Comparison of ENCODE assay signal across 9 mouse cellular contexts in genomic region chr8:46639010-46639571, GRCm38 (mm10). TPM values are rescaled to one million over a fixed set of nuclear protein-coding genes. Genes with fewer than 3 reads are reported as not detected.
DNase-seq lines count a peak whose midpoint lies in the region; ATAC-seq lines count a peak whose summit lies in the region.
"Had no signal": no experiment of that assay in that cellular context is flagged by ENCODE, and none has a peak within 500 bp of the region (broad histone marks: within the 10 kb centered on the region; RNA-seq: fewer than 3 reads in every experiment).

No protein-coding gene starts in this region.

- peak; percentile 21 for DNase-seq in right cerebral cortex, adult 18-20 months
- no peak for DNase-seq in right cerebral cortex, postnatal 25 days
- DNase-seq in cerebellum, adult 18-20 months = peak; percentile 55 to 57
- peak; percentile 59 for DNase-seq in lung, postnatal 25 days (ENCODE audit: low spot score)
- DNase-seq in thymus, postnatal 10 days (ENCODE audit: low spot score in 2 of 2) = no peak
- DNase-seq in spleen, postnatal 10 days (ENCODE audit: low spot score in 2 of 2) = no peak

- no peak overlapping the region for H3K4me2 ChIP-seq in heart, embryonic 11.5 days
- H3K4me2 ChIP-seq in kidney, embryonic 16.5 days (replicated peaks; ENCODE audit: low read depth, low read length) = no peak overlapping the region

- H3K4me1 ChIP-seq in heart, embryonic 11.5 days (ENCODE audit: control insufficient read depth, insufficient read depth, low read length) = no peaks in the 10 kb centered on the region
- no peaks in the 10 kb centered on the region for H3K4me1 ChIP-seq in kidney, embryonic 16.5 days (ENCODE audit: insufficient read depth, low read length)

- H3K9ac ChIP-seq in heart, embryonic 11.5 days (ENCODE audit: low read depth, low read length) = no peak overlapping the region
- no peak overlapping the region for H3K9ac ChIP-seq in kidney, embryonic 16.5 days (replicated peaks; ENCODE audit: low read length)

- no peaks in the 10 kb centered on the region for H3K9me3 ChIP-seq in heart, embryonic 11.5 days (replicated peaks; ENCODE audit: control insufficient read depth, low read length)
- H3K9me3 ChIP-seq in kidney, embryonic 16.5 days (ENCODE audit: low read length) = no peaks in the 10 kb centered on the region

- no peaks in the 10 kb centered on the region for H3K27me3 ChIP-seq in heart, embryonic 11.5 days (ENCODE audit: control insufficient read depth, insufficient read depth, low read length)
- H3K27me3 ChIP-seq in kidney, embryonic 16.5 days (ENCODE audit: insufficient read depth, low read length) = no peaks in the 10 kb centered on the region

- H3K36me3 ChIP-seq in heart, embryonic 11.5 days (ENCODE audit: control insufficient read depth, insufficient read depth, low read length) = peaks cover 20% of the 10 kb centered on the region
- peaks cover 36% of the 10 kb centered on the region for H3K36me3 ChIP-seq in kidney, embryonic 16.5 days (ENCODE audit: insufficient read depth, low read length)

- no peak overlapping the region for H3K4me3 ChIP-seq in heart, embryonic 11.5 days (ENCODE audit: low read depth, low read length)
- H3K4me3 ChIP-seq in kidney, embryonic 16.5 days (ENCODE audit: low read length) = no peak overlapping the region
- H3K4me3 ChIP-seq: left cerebral cortex, adult 2 months had no signal

- H3K27ac ChIP-seq in heart, embryonic 11.5 days (ENCODE audit: low read depth, low read length) = no peak overlapping the region
- 0 out of 2 replicates have a peak overlapping the region, but pooled peaks have one; percentile 18 for H3K27ac ChIP-seq in kidney, embryonic 16.5 days (ENCODE audit: low read length)
- H3K27ac ChIP-seq: left cerebral cortex, adult 2 months had no signal

- ATAC-seq in heart, embryonic 11.5 days (replicated peaks; ENCODE audit: insufficient number of reproducible peaks, low FRiP score, low TSS enrichment) = 0 out of 2 replicates have a peak, but pooled peaks have one; percentile 61
- ATAC-seq in kidney, embryonic 16.5 days (ENCODE audit: low FRiP score, low TSS enrichment) = peak; percentile 79

- 54% methylated on average over 6 of the region's 6 CpGs for WGBS in heart, embryonic 11.5 days (ENCODE audit: insufficient replicate concordance)
- WGBS in kidney, embryonic 16.5 days = 46% methylated on average over 6 of the region's 6 CpGs

RNA-seq across cellular contexts. Expression of gene Casp3, which starts 22.0 kb away (rescaled TPM):
- polyA plus RNA-seq in heart, embryonic 11.5 days (2014; fragmentation: Nextera tagmentation; extraction: Ambion mirVana) = 49.2 and 59.2 TPM in 2 replicates
- 73.5 and 77.6 TPM in 2 replicates for polyA plus RNA-seq in kidney, embryonic 16.5 days (2015; fragmentation: Nextera tagmentation; extraction: Ambion mirVana)

RNA-seq across cellular contexts. Expression of gene Primpol, which starts 22.1 kb away (rescaled TPM):
- polyA plus RNA-seq in heart, embryonic 11.5 days (2014; fragmentation: Nextera tagmentation; extraction: Ambion mirVana) = 9.7 and 10.8 TPM in 2 replicates
- polyA plus RNA-seq in kidney, embryonic 16.5 days (2015; fragmentation: Nextera tagmentation; extraction: Ambion mirVana) = 13.8 and 17.4 TPM in 2 replicates

Comparison
In these comparisons a context has a peak if more than half of its experiments do, and no peak if none do; other contexts are left out.
1. DNase-seq: peak in right cerebral cortex, adult 18-20 months (single experiment), cerebellum, adult 18-20 months (2 of 2) and lung, postnatal 25 days (single experiment); none in right cerebral cortex, postnatal 25 days (single experiment), thymus, postnatal 10 days (0 of 2) and spleen, postnatal 10 days (0 of 2).